Mouse (Mus musculus): Measurements from ENCODE around the gene Anks1.
A peak's percentile ranks its signal among the peaks of the same experiment; 100 is the strongest.

The Anks1 gene

DNA sequence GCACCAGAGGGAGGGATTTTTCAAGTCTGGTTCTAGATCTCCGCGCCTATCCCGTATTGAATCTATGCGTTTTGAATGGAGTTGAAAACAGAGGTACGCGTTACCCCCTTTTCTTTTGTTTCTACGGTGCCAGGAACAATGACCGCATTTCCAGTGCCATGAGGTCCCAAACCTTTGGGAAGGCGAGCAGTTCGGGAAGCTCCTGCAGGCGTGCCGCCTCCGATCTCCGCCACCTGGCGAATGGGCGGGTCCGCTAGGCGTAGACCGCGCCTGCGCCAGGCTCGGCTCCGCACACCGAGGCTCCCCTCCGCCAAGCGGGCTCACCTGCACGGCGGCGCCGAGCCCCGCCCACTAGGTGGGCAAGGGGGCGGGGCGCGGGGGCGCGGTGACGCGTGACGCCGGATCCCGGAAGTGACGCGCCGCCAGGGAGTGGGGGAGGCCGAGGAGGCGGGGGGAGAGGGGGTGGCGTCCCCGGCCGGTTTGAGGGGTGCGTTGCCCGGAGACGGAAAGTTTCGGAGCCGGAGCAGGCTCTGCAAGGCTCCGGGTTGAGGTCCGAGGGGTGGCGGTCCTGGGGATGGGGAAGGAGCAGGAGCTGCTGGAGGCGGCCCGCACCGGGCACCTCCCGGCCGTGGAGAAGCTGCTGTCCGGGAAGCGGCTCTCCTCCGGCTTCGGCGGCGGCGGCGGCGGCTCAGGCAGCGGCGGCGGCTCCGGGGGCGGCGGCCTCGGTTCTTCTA, at the start of gene Anks1:
Anks1 (plus strand) TSS at position 419 of the 734 bp plus-strand sequence.
- peak; percentile 91 for DNase-seq (ENCODE audit: low read depth)

DNA sequence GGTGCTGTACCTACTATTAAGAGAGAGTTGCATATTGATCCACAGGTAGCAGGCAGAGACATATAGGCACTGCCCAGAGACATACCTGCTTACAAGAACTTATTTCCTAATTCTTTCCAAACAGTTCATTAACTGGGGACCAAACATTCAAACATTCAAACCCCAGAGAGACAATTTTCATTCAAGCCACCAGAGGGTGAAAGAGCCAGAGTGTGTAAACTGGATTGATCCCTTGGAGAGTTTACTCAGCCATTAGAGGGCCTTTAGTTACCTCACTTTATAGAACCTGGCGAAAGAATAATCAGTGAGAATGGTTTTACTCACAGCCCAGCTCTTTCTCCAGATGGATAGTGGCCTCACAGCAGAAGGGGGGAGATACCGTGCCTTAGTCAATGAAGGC, 43.6 kb upstream of the Anks1 start:
- DNase-seq (ENCODE audit: low read depth), result peak; percentile 34

- DNase-seq (ENCODE audit: low read depth), result no peak
Measured at GRCm38 (mm10) chr17:27866737-27867136, 42.4 kb upstream of the Anks1 start.

DNA sequence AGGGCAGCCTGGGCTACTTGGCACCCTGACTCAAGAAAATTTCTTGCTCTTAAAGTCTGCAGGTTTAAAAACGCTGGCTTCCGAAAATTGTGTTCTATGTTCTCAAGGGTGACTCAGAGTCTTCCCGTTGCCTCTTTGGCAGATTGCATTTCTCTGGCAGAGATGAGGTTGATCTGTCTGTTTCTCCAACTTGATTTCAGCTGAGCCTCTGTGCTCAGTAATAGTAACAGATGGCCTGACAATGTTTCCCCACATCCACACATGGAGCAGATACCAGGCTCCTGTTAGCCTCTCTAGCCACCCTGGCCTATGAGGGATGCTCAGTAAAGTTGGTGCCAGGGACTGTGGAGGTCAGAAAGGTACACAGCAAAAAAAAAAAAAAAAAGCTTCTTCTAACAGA, 37.3 kb upstream of the Anks1 start:
- no peak for DNase-seq (ENCODE audit: low read depth)

DNA sequence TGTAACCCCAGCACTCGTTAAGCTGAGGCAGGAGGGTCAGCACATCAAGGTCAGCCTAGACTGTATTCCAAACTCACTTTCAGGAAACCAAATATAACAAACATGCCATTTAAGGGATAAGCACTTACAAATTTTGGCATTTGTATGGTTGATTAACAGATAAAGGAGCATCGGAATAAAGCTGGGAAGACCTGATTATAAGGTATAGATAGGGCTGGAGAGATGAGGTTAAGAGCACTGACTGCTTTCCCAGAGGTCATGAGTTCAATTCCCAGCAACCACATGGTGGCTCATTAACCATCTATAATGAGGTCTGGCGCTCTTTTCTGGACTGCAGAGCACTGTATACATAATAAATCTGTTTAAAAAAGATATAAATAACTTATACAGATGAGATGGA, 35.5 kb upstream of the Anks1 start:
- no peak for DNase-seq (ENCODE audit: low read depth)

GRCm38 (mm10) chr17:27874510-27874909, 34.6 kb upstream of the Anks1 start:
- DNase-seq (ENCODE audit: low read depth), result no peak

GRCm38 (mm10) chr17:27881518-27881917, 27.6 kb upstream of the Anks1 start:
- DNase-seq (ENCODE audit: low read depth), result no peak

GRCm38 (mm10) chr17:27883129-27883528, 26.0 kb upstream of the Anks1 start:
- DNase-seq (ENCODE audit: low read depth), result no peak

DNA sequence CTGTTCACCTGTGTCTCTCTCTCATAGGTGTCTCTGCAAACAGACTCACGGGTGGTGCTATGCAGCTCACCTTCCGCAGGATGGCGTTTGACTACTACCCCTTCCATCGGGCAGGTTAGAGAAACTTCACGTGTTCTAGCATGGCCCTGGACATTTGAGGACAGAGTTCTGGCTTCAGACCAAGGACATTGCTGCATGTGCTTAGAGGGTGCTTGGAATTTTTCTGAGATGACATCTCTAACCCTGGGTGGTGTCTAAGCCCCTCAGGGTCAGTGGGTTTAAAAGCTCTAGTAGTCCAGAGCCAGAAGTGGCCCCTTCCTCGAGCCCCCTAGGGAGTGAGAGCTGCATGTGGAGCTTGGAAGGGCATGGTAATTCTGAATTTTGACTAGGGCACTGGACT, 25.1 kb upstream of the Anks1 start:
- no peak for DNase-seq (ENCODE audit: low read depth)

GRCm38 (mm10) chr17:27886499-27887210, 22.5 kb upstream of the Anks1 start:
- DNase-seq (ENCODE audit: low read depth), result no peak

DNA sequence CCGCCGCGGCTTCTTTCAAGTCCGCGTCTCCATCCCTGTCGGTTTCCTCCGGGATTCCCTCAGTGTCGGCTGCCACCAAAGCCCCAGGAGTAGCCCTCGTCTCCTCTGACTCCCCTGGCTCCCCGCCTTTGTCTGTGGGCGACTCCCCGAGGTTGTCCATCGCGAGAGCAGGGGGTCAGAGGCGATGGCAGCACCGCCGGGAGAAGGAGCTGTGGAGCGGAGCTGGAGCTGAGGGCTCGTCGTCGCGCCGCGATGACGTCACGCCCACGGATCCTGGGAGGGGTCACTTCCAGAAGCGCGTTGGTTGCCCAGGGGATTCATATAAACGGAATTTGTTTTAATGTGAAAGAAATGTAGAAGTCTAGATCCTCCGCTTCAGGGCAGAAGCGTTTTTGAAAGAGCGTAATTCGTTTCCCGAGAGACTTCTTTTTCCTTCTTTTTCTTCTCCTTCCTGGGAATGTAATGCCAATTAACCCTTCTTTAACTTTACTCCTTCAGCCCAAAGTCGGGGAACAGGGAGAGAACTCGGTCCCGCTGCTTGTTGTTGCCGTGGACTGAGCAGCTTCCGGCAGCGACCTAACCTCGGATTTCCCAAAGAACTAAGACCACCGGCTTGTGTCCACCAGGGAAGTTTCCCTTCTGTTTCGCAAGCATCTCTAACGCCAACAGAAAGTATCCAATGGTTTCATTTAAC, 1.4 kb upstream of the Anks1 start:
- peak; percentile 95 for DNase-seq (ENCODE audit: low read depth)

DNA sequence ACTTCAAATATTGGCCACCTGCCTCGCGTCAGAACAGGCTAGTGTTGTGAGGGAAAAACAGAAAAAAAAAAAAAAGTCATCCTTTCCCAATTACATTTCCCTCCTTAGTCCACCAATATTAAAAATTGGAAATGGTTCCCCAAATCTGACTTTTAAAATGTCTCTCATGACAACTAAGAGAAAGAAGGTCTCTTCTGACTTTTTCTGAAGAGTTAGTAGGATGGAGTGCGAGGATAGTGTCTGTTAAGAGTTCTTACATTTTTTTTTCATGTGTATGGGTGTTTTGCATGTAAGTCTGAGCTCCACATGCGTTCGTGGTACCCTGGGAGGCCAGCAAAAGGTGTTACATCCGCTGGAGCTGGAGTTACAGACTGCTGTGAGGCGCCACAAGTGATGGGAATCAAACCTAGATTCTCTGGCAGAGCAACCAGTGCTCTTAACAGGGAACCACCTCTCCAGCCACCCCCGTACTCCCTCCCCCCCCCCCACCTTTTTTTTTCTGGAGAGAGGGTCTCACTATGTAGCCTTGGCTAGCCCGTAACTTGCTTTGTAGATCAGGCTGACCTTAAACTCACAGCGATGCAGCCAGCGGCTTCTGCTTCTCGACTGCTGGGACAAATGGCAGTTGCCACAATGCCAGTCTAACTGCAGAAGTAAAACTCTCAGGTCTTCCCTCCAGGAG, 759 bp upstream of the Anks1 start:
- no peak for DNase-seq (ENCODE audit: low read depth)

DNA sequence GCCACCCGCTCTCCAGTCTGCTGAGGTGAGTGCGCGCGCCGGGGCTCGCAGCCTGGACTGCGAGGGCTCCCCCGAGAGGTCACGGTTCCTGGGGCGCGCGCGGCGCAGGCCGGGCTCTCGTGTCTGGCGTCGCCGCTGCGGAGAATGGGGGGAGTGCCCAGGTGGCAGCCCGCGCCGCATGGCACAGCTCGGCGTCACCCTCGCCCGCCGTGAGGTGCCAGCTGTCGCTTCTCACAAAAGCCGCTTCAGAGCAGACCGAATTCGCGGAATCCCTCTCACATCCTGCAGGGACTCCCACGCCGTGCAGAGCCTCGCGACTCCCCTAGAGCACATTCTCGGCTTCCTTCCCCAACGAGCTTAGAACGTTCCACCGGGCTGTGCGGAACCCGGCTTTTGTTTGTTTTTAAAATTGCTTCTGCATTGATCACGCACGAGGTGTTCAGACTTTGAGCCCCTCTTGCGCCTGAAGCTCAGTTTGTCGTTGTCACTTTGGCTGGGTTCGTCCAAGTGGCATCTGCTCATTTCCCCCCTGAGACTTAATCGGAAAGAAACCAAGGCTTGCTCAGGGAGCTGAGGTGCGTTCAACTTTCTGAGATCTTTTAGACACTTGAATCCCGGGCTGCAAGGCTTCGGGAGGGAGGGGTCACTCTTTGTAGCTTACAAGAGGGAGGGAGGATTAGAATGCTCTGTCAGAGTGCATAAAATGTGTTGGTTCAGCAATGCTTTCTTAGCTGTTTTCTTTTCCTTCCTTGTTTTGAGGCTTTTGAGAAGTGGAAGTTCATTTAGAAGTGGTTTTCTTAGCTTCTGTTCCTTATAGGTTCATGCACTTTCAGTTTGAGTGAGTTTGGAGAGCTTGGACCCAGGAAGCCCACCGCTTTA, 755 bp downstream of the Anks1 start, which contains the start of gene Taf11:
Taf11 (minus strand) TSS at position 223 of the 879 bp plus-strand sequence.
- DNase-seq (ENCODE audit: low read depth), result peak; percentile 49

- DNase-seq (ENCODE audit: low read depth), result peak; percentile 69
Measured at GRCm38 (mm10) chr17:27911371-27911770, 2.3 kb downstream of the Anks1 start.

- peak; percentile 50 for DNase-seq (ENCODE audit: low read depth)
Measured at GRCm38 (mm10) chr17:27914742-27915141, 5.6 kb downstream of the Anks1 start.

DNA sequence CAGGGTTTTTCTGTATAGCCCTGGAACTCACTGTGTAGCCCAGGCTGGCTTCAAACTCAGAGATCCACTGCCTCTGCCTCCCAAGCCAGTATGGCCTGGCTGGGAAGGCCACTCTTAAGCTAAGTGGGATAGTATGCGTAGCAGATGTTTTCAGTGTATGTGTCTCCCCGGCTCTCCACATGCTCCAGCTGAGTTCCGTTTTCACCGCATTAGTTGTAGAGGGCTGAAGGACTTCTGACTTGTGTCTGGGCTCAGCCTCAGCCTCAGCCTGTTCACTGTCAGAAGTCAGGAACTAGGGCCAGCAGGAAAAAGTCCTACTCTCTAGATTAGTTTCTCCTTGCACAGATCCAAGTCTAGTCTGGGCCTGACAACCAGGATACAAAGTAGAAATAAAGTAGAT, 7.3 kb downstream of the Anks1 start:
- DNase-seq (ENCODE audit: low read depth), result no peak

- no peak for DNase-seq (ENCODE audit: low read depth)
Measured at GRCm38 (mm10) chr17:27920676-27921075, 11.6 kb downstream of the Anks1 start.

DNA sequence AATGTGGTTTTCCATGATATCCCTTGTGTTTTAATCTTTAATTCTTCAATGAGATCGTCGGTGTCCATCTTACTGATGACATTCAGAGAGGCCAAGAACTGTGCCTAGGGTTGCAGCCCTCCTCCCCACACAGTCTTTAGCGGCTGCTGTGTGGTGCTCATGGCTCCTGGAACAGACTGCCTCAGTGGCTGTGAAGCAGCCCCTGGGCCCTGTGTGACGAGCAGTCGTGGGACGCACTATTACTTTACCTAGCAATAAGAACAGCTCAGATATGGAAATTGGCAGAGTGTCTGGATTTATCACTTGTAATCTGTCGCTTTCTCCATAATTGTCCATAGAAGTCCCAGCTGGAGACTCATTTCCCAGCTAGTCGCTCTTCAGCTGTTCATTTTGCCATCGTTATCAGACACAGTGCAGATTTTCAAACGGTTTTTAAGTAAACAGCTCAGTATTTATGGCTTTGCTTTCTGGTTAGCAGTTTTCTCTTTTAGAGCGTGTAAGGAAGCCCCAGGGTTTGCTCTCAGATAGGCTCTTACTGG, 13.1 kb downstream of the Anks1 start:
- no peak for DNase-seq (ENCODE audit: low read depth)

- no peak for DNase-seq (ENCODE audit: low read depth)
Measured at GRCm38 (mm10) chr17:27925054-27925453, 15.9 kb downstream of the Anks1 start.

DNA sequence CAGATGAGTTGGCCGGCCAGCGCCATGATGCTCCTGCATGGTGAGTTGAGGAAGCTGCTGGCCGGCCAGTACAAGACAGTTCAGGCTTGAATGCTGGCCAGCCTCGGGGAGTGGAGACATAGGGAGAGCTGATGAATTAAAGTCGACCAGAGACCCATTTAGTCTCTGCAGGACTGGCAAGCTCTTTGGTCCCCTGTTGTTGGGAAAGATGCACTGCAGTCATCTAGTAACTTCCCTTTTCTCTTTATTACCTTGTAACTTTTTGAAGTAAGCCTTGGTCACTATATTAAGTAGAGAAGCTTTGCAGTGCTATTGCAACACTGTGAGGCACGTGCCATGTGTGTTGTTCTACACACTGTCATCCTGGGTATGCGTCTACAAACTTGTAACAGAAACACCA, 16.4 kb downstream of the Anks1 start:
- peak; percentile 74 for DNase-seq (ENCODE audit: low read depth)

DNA sequence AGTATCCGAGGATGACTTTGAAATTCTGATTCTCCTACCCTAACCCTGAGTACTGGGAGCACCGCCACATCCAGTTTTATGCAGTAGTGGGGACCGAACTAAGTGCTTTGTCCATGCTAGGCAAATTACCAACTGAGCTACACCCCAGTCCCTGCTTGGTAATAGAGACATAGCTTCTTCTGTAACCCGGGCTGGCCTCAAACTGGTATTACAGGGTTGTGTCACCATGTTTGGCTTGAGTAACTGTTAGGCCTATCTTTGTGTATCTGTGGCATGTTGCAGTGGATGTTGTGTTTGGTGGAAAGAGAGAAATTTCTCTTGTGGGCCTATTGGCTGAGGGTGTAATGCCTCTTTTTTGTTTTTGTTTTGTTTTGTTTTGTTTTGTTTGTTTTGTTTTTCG, 21.2 kb downstream of the Anks1 start:
- peak; percentile 16 for DNase-seq (ENCODE audit: low read depth)
